Mouse (Mus musculus) kidney, postnatal 0 days (tissue): ENCODE results near the gene Gmpr. TPM values are rescaled to one million over a fixed set of nuclear protein-coding genes. Genes with fewer than 3 reads are reported as not detected.
A peak's percentile ranks its signal among the peaks of the same experiment; 100 is the strongest.

Experiments used
- ATAC-seq: fragments of 200-750 bp; cut with Nextera tagmentation; replicated peaks from 2 replicates; pipeline ENCODE4 v1.8.0; 2017; ENCODE audit warnings: low read depth, moderate number of reproducible peaks, moderate TSS enrichment, moderate library complexity; ENCODE audit not compliant: low FRiP score
- DNase-seq: peaks from one replicate; pipeline ENCODE4 v3.0.0-alpha.2; 2016; ENCODE audit warnings: low spot score
- H3K27ac ChIP-seq: fragments of 300-500 bp; sonication (generic); 2 replicates; pipeline ENCODE4 v1.5.1; 2014; ENCODE audit warnings: mild to moderate bottlenecking
- H3K27me3 ChIP-seq: fragments of 300-500 bp; sonication (generic); 2 replicates; pipeline ENCODE4 v1.6.1; 2014; ENCODE audit warnings: low read length, mixed read lengths; ENCODE audit not compliant: insufficient read depth
- H3K36me3 ChIP-seq: fragments of 300-500 bp; sonication (generic); 2 replicates; pipeline ENCODE4 v1.6.1; 2014; ENCODE audit warnings: low read length, mixed read lengths; ENCODE audit not compliant: insufficient read depth
- H3K4me1 ChIP-seq: fragments of 300-500 bp; sonication (generic); replicated peaks from 2 replicates; pipeline ENCODE4 v1.6.1; 2014; ENCODE audit warnings: antibody characterized with exemption, low read length, mixed read lengths; ENCODE audit not compliant: insufficient read depth
- H3K4me2 ChIP-seq: fragments of 300-500 bp; sonication (generic); 2 replicates; pipeline ENCODE4 v1.6.1; 2014; ENCODE audit warnings: mild to moderate bottlenecking, low read length, moderate library complexity, mixed read lengths
- H3K4me3 ChIP-seq: fragments of 300-500 bp; sonication (generic); replicated peaks from 2 replicates; pipeline ENCODE4 v1.5.1; 2014; ENCODE audit warnings: low read depth, low read length
- H3K9ac ChIP-seq: fragments of 300-500 bp; sonication (generic); 2 replicates; pipeline ENCODE4 v1.6.1; 2014; ENCODE audit warnings: low read depth, low read length
- H3K9me3 ChIP-seq: fragments of 300-500 bp; sonication (generic); replicated peaks from 2 replicates; pipeline ENCODE4 v1.6.1; 2016; ENCODE audit warnings: low read length, inconsistent platforms, mixed read lengths
- CTCF ChIP-seq: IDR thresholded peaks from 2 replicates; pipeline ENCODE4 v1.5.1; 2016; ENCODE audit warnings: antibody characterized with exemption, low read depth, mild to moderate bottlenecking, moderate library complexity
- WGBS: fragments of 180-500 bp; shearing (Covaris S2); extraction: QIAGEN DNeasy Blood & Tissue Kit; methylation state at CpG from one replicate; pipeline ENCODE4 v1.1.7; 2014; 5-methylcytosine and 5-hydroxymethylcytosine counted together
- polyA plus RNA-seq: library from polyadenylated mRNA; unstranded; fragments of >200 nt; fragmentation: Nextera tagmentation; extraction: Ambion mirVana; gene quantifications from 2 replicates; pipeline ENCODE4 v1.2.1, GENCODE M21; 2015

Gene Gmpr
- polyA plus RNA-seq, 1 experiment from 2014 or later, result 72.5 TPM

- Histone ChIP-seq H3K4me3 (no peak overlapping the region), H3K36me3 (no peaks in the 10 kb centered on the region), H3K4me2 (no peak overlapping the region), H3K9me3 (no peaks in the 10 kb centered on the region), H3K27ac (peak overlapping the region; percentile 62; the same call in 1 of the 2 replicates), H3K27me3 (no peaks in the 10 kb centered on the region), H3K4me1 (peaks cover 46% of the 10 kb centered on the region), H3K9ac (no peak overlapping the region)
- DNase-seq (peak; percentile 16), ATAC-seq (no peak)
- 64% methylated on average over 6 of the region's 6 CpGs for WGBS
- TF ChIP-seq CTCF, result no peak
Observed at GRCm38 (mm10) chr13:45511706-45512435, 4.6 kb downstream of the Gmpr start.

DNA sequence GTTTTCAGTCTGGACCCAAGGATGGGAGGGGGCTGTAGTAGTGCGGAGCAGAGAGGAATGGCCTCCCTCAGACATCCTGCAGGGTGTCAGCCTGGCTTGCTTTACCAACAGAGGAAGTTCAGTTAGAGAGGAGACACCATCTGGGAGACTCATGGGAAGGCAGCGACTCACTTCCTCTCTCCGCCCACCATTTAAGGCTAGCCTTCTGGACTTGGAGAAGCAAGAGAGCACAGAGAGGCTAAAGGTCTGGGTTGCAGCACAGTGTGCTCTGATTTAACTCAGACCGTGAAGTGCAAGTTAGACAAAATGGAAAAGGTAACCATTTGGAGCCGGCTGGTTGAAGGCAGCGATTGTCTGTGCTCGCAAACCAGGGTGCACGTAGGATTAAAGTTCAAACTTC, 5.3 kb downstream of the Gmpr start:
- Histone ChIP-seq H3K9ac (no peak overlapping the region), H3K36me3 (no peaks in the 10 kb centered on the region), H3K4me3 (no peak overlapping the region), H3K4me1 (peaks cover 53% of the 10 kb centered on the region), H3K4me2 (no peak overlapping the region), H3K27ac (peak overlapping the region; percentile 62; the same call in 1 of the 2 replicates), H3K9me3 (no peaks in the 10 kb centered on the region), H3K27me3 (no peaks in the 10 kb centered on the region)
- ATAC-seq (no peak), DNase-seq (peak; percentile 68)
- WGBS, result 66% methylated on average over 8 of the region's 8 CpGs
- TF ChIP-seq CTCF, result no peak

- DNase-seq (no peak), ATAC-seq (no peak)
- Histone ChIP-seq H3K4me3 (no peak overlapping the region), H3K9me3 (no peaks in the 10 kb centered on the region), H3K9ac (no peak overlapping the region), H3K4me2 (no peak overlapping the region), H3K27me3 (no peaks in the 10 kb centered on the region), H3K27ac (peak overlapping the region; percentile 42; the same call in 1 of the 2 replicates), H3K4me1 (peaks cover 54% of the 10 kb centered on the region), H3K36me3 (no peaks in the 10 kb centered on the region)
- no peak for TF ChIP-seq CTCF
- WGBS, result 65% methylated on average over 12 of the region's 12 CpGs
Observed at GRCm38 (mm10) chr13:45513009-45513984, 6.1 kb downstream of the Gmpr start.

- H3K4me1 ChIP-seq, result peaks cover 46% of the 10 kb centered on the region
- no peak overlapping the region for H3K4me2 ChIP-seq
- H3K27ac ChIP-seq, result no peak overlapping the region
- H3K4me3 ChIP-seq, result no peak overlapping the region
- H3K27me3 ChIP-seq, result no peaks in the 10 kb centered on the region
- no peaks in the 10 kb centered on the region for H3K36me3 ChIP-seq
- no peak for TF ChIP-seq CTCF
- H3K9ac ChIP-seq, result no peak overlapping the region
- H3K9me3 ChIP-seq, result no peaks in the 10 kb centered on the region
- DNase-seq (no peak), ATAC-seq (no peak)
- WGBS, result 92% methylated on average over 5 of the region's 5 CpGs
Observed at GRCm38 (mm10) chr13:45514115-45514514, 6.9 kb downstream of the Gmpr start.

- Histone ChIP-seq H3K4me2 (no peak overlapping the region; the same call in 1 of the 2 replicates), H3K9ac (no peak overlapping the region), H3K36me3 (0 out of 2 replicates have a peak, but pooled peaks cover 2% of the 10 kb centered on the region), H3K27me3 (no peaks in the 10 kb centered on the region), H3K27ac (no peak overlapping the region), H3K9me3 (no peaks in the 10 kb centered on the region), H3K4me3 (no peak overlapping the region), H3K4me1 (peaks cover 46% of the 10 kb centered on the region)
- TF ChIP-seq CTCF, result no peak
- ATAC-seq (no peak), DNase-seq (peak; percentile 52)
- WGBS, result 28% methylated on average over 8 of the region's 8 CpGs
Observed at GRCm38 (mm10) chr13:45514832-45515422, 7.7 kb downstream of the Gmpr start.
